Mouse (Mus musculus) hindbrain, embryonic 16.5 days (tissue): ENCODE measurements around the gene Slco2a1. TPM values are rescaled to one million over a fixed set of nuclear protein-coding genes. Genes with fewer than 3 reads are reported as not detected.
"Not testable (repeated sequence)": the region's sequence is repeated elsewhere in the genome, so short reads cannot be mapped to it uniquely, and the experiment has no call there.

Experiments
- ATAC-seq: fragments of 200-750 bp; cut with Nextera tagmentation; 2 replicates; pipeline ENCODE4 v1.8.0; 2017; ENCODE audit warnings: moderate TSS enrichment, moderate library complexity
- H3K27ac ChIP-seq: fragments of 300-500 bp; sonication (generic); 2 replicates; pipeline ENCODE4 v1.5.1; 2014; ENCODE audit warnings: low read depth, mild to moderate bottlenecking, control low read depth, low read length, moderate library complexity
- H3K27me3 ChIP-seq: fragments of 300-500 bp; sonication (generic); replicated peaks from 2 replicates; pipeline ENCODE4 v1.6.1; 2014; ENCODE audit warnings: low read length; ENCODE audit not compliant: control insufficient read depth, insufficient read depth
- H3K36me3 ChIP-seq: fragments of 300-500 bp; sonication (generic); 2 replicates; pipeline ENCODE4 v1.6.1; 2014; ENCODE audit warnings: mild to moderate bottlenecking, low read length, moderate library complexity, mixed read lengths; ENCODE audit not compliant: control insufficient read depth, insufficient read depth
- H3K4me1 ChIP-seq: fragments of 300-500 bp; sonication (generic); 2 replicates; pipeline ENCODE4 v1.6.1; 2014; ENCODE audit warnings: low read depth, low read length; ENCODE audit not compliant: control insufficient read depth, insufficient read depth
- H3K4me2 ChIP-seq: fragments of 300-500 bp; sonication (generic); 2 replicates; pipeline ENCODE4 v1.6.1; 2014; ENCODE audit warnings: mild to moderate bottlenecking, low read length, control low read depth, moderate library complexity
- H3K4me3 ChIP-seq: fragments of 300-500 bp; sonication (generic); 2 replicates; pipeline ENCODE4 v1.5.1; 2014; ENCODE audit warnings: mild to moderate bottlenecking, low read length, control low read depth, moderate library complexity
- H3K9ac ChIP-seq: fragments of 300-500 bp; sonication (generic); 2 replicates; pipeline ENCODE4 v1.6.1; 2014; ENCODE audit warnings: low read depth, mild to moderate bottlenecking, control low read depth, low read length, moderate library complexity
- H3K9me3 ChIP-seq: fragments of 300-500 bp; sonication (generic); 2 replicates; pipeline ENCODE4 v1.6.1; 2014; ENCODE audit warnings: mild to moderate bottlenecking, low read length, moderate library complexity; ENCODE audit not compliant: control insufficient read depth
- WGBS: fragments of 180-500 bp; shearing (Covaris S2); extraction: QIAGEN DNeasy Blood & Tissue Kit; methylation state at CpG from one replicate; pipeline ENCODE4 v1.1.7; 2014; 5-methylcytosine and 5-hydroxymethylcytosine counted together
- polyA plus RNA-seq: library from polyadenylated mRNA; unstranded; fragments of >200 nt; fragmentation: Nextera tagmentation; extraction: Ambion mirVana; gene quantifications from 2 replicates; pipeline ENCODE4 v1.2.1, GENCODE M21; 2015

Gene Slco2a1
- polyA plus RNA-seq, 1 experiment from 2014 or later, result 4.6 TPM

- H3K9ac ChIP-seq, result no peak overlapping the region
- 88% methylated on average over 3 of the region's 3 CpGs for WGBS
- H3K36me3 ChIP-seq, result no peaks in the 10 kb centered on the region
- no peak overlapping the region for H3K27ac ChIP-seq
- no peak overlapping the region for H3K4me3 ChIP-seq
- H3K27me3 ChIP-seq, result no peaks in the 10 kb centered on the region; the same call in 1 of the 2 replicates
- H3K4me1 ChIP-seq, result peaks cover 4% of the 10 kb centered on the region
- ATAC-seq, result no peak
- H3K4me2 ChIP-seq, result no peak overlapping the region
- H3K9me3 ChIP-seq, result no peaks in the 10 kb centered on the region
Observed at GRCm38 (mm10) chr9:103093681-103094080, 105.2 kb downstream of the Slco2a1 start.

GRCm38 (mm10) chr9:103108341-103108798 lies 119.9 kb downstream of the Slco2a1 start:
- not testable (repeated sequence) for H3K9me3 ChIP-seq, H3K9ac ChIP-seq, H3K36me3 ChIP-seq, H3K27me3 ChIP-seq
- Histone ChIP-seq H3K4me1 (peaks cover 14% of the 10 kb centered on the region), H3K4me3 (peak overlapping the region; percentile 45), H3K4me2 (peak overlapping the region; percentile 63), H3K27ac (0 out of 2 replicates have a peak overlapping the region, but pooled peaks have one; percentile 58)
- peak; percentile 54; the same call in 1 of the 2 replicates for ATAC-seq
- 8% methylated on average over 7 of the region's 14 CpGs for WGBS

- Histone ChIP-seq H3K4me2 (peak overlapping the region; percentile 59), H3K4me1 (peaks cover 21% of the 10 kb centered on the region), H3K9ac (peak overlapping the region; percentile 19), H3K27me3 (no peaks in the 10 kb centered on the region), H3K9me3 (no peaks in the 10 kb centered on the region), H3K36me3 (no peaks in the 10 kb centered on the region), H3K4me3 (peak overlapping the region; percentile 40), H3K27ac (no peak overlapping the region)
- WGBS, result 31% methylated on average over 18 of the region's 18 CpGs
- ATAC-seq, result no peak
Observed at GRCm38 (mm10) chr9:103108943-103109670, 120.6 kb downstream of the Slco2a1 start.

GRCm38 (mm10) chr9:103109911-103110310 lies 121.4 kb downstream of the Slco2a1 start:
- H3K4me1 ChIP-seq, result peaks cover 29% of the 10 kb centered on the region
- H3K36me3 ChIP-seq, result no peaks in the 10 kb centered on the region
- ATAC-seq, result no peak
- H3K9me3 ChIP-seq, result no peaks in the 10 kb centered on the region
- no peak overlapping the region for H3K4me2 ChIP-seq
- H3K27me3 ChIP-seq, result no peaks in the 10 kb centered on the region
- no peak overlapping the region for H3K9ac ChIP-seq
- H3K4me3 ChIP-seq, result no peak overlapping the region
- 69% methylated on average over 2 of the region's 2 CpGs for WGBS
- H3K27ac ChIP-seq, result no peak overlapping the region

- peaks cover 37% of the 10 kb centered on the region for H3K4me1 ChIP-seq
- H3K27me3 ChIP-seq, result no peaks in the 10 kb centered on the region
- H3K4me3 ChIP-seq, result peak overlapping the region; percentile 55
- H3K4me2 ChIP-seq, result peak overlapping the region; percentile 70
- no peaks in the 10 kb centered on the region for H3K36me3 ChIP-seq
- H3K9me3 ChIP-seq, result no peaks in the 10 kb centered on the region
- peak overlapping the region; percentile 90 for H3K9ac ChIP-seq
- peak; percentile 32 for ATAC-seq
- WGBS, result 17% methylated on average over 18 of the region's 18 CpGs
- H3K27ac ChIP-seq, result peak overlapping the region; percentile 91
Observed at GRCm38 (mm10) chr9:103110727-103111501, 122.4 kb downstream of the Slco2a1 start.

- ATAC-seq, result peak; percentile 79
- H3K9me3 ChIP-seq, result no peaks in the 10 kb centered on the region
- H3K4me3 ChIP-seq, result peak within 1 kb of the TSS; percentile 55
- H3K4me1 ChIP-seq, result peaks cover 40% of the 10 kb centered on the region
- H3K4me2 ChIP-seq, result peak within 1 kb of the TSS; percentile 70
- no peaks in the 10 kb centered on the region for H3K27me3 ChIP-seq
- H3K27ac ChIP-seq, result peak within 1 kb of the TSS; percentile 91
- WGBS, result 1% methylated on average over 38 of the region's 81 CpGs
- peak within 1 kb of the TSS; percentile 90 for H3K9ac ChIP-seq
- no peaks in the 10 kb centered on the region for H3K36me3 ChIP-seq
Observed at GRCm38 (mm10) chr9:103111621-103112470, 123.3 kb downstream of the Slco2a1 start, which contains the start of gene Rab6b. Gene Rab6b, plus strand, starts transcription at chr9:103111787.

GRCm38 (mm10) chr9:103112471-103113271 lies 124.2 kb downstream of the Slco2a1 start:
- ATAC-seq, result peak; percentile 13
- Histone ChIP-seq H3K36me3 (no peaks in the 10 kb centered on the region), H3K4me3 (peak overlapping the region; percentile 55), H3K27me3 (no peaks in the 10 kb centered on the region), H3K4me1 (peaks cover 47% of the 10 kb centered on the region), H3K4me2 (peak overlapping the region; percentile 70), H3K9ac (peak overlapping the region; percentile 90), H3K27ac (peak overlapping the region; percentile 91), H3K9me3 (no peaks in the 10 kb centered on the region)
- 1% methylated on average over 32 of the region's 35 CpGs for WGBS

- Histone ChIP-seq H3K27me3 (no peaks in the 10 kb centered on the region), H3K4me1 (peaks cover 48% of the 10 kb centered on the region), H3K27ac (peak overlapping the region; percentile 91; the same call in 1 of the 2 replicates), H3K4me3 (peak overlapping the region; percentile 55), H3K9me3 (no peaks in the 10 kb centered on the region), H3K4me2 (peak overlapping the region; percentile 70), H3K36me3 (no peaks in the 10 kb centered on the region), H3K9ac (peak overlapping the region; percentile 90)
- 28% methylated on average over 10 of the region's 11 CpGs for WGBS
- no peak for ATAC-seq
Observed at GRCm38 (mm10) chr9:103113351-103113750, 124.8 kb downstream of the Slco2a1 start.
